Mouse (Mus musculus) embryonic facial prominence, embryonic 14.5 days (tissue): ENCODE measurements around the gene Dand5. TPM values are rescaled to one million over a fixed set of nuclear protein-coding genes. Genes with fewer than 3 reads are reported as not detected.

Source experiments
- ATAC-seq: fragments of 200-750 bp; cut with Nextera tagmentation; 2 replicates; pipeline ENCODE4 v1.8.0; 2017; ENCODE audit warnings: low read depth, moderate number of reproducible peaks, moderate TSS enrichment
- DNase-seq: peaks from one replicate; pipeline ENCODE4 v3.0.0-alpha.2; 2015; ENCODE audit warnings: low spot score
- H3K27ac ChIP-seq: fragments of 300-500 bp; sonication (generic); replicated peaks from 2 replicates; pipeline ENCODE4 v1.5.1; 2014; ENCODE audit warnings: low read depth, mild to moderate bottlenecking, low read length, moderate library complexity
- H3K27me3 ChIP-seq: fragments of 300-500 bp; sonication (generic); replicated peaks from 2 replicates; pipeline ENCODE4 v1.6.1; 2014; ENCODE audit warnings: low read length; ENCODE audit not compliant: control insufficient read depth, insufficient read depth
- H3K36me3 ChIP-seq: fragments of 300-500 bp; sonication (generic); 2 replicates; pipeline ENCODE4 v1.6.1; 2014; ENCODE audit warnings: low read length, mixed read lengths; ENCODE audit not compliant: control insufficient read depth, insufficient read depth
- H3K4me1 ChIP-seq: fragments of 300-500 bp; sonication (generic); 2 replicates; pipeline ENCODE4 v1.6.1; 2014; ENCODE audit warnings: antibody characterized with exemption, low read length; ENCODE audit not compliant: control insufficient read depth, insufficient read depth
- H3K4me2 ChIP-seq: fragments of 300-500 bp; sonication (generic); 2 replicates; pipeline ENCODE4 v1.6.1; 2014; ENCODE audit warnings: low read depth, mild to moderate bottlenecking, low read length, moderate library complexity, mixed read lengths
- H3K4me3 ChIP-seq: fragments of 300-500 bp; sonication (generic); 2 replicates; pipeline ENCODE4 v1.5.1; 2014; ENCODE audit warnings: low read depth, mild to moderate bottlenecking, low read length
- H3K9ac ChIP-seq: fragments of 300-500 bp; sonication (generic); 2 replicates; pipeline ENCODE4 v1.6.1; 2014; ENCODE audit warnings: low read depth, mild to moderate bottlenecking, low read length, moderate library complexity, mixed read lengths
- H3K9me3 ChIP-seq: fragments of 300-500 bp; sonication (generic); 2 replicates; pipeline ENCODE4 v1.6.1; 2016; ENCODE audit warnings: low read length; ENCODE audit not compliant: control insufficient read depth
- WGBS: fragments of 180-500 bp; shearing (Covaris S2); extraction: QIAGEN DNeasy Blood & Tissue Kit; methylation state at CpG from one replicate; pipeline ENCODE4 v1.1.7; 2014; 5-methylcytosine and 5-hydroxymethylcytosine counted together
- polyA plus RNA-seq: library from polyadenylated mRNA; unstranded; fragments of >200 nt; fragmentation: Nextera tagmentation; extraction: Ambion mirVana; gene quantifications from 2 replicates; pipeline ENCODE4 v1.2.1, GENCODE M21; 2014

The Dand5 gene
- polyA plus RNA-seq, 1 experiment from 2014 or later: 5.8 TPM

DNA sequence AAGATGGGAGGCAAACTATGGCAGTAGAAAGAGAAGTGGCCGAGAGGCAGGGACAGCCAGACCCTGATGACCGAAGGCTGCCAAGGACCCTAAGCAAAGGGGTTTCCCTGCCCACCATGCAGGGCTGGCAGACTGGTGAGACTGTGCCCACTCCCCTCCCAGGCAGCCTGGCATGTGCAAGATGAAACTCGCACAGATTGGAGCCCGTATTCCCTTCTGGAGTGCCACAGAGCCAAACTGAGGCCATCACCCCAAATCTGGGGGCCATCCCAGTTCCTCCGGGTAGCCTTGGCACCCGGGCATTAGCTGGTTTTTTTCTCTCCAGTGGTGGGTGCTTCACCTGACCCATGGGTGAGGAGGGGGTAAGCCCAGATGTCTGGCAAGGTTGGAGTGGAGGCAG, 24.7 kb downstream of the Dand5 start:
- H3K4me2 ChIP-seq: peak overlapping the region; percentile 89
- peak overlapping the region; percentile 95 for H3K9ac ChIP-seq
- H3K9me3 ChIP-seq: no peaks in the 10 kb centered on the region
- H3K36me3 ChIP-seq: peaks cover 18% of the 10 kb centered on the region
- WGBS: 83% methylated on average over 5 of the region's 6 CpGs
- H3K4me1 ChIP-seq: peaks cover 44% of the 10 kb centered on the region
- no peak for DNase-seq
- no peak overlapping the region for H3K27ac ChIP-seq
- H3K4me3 ChIP-seq: peak overlapping the region; percentile 71
- no peak for ATAC-seq
- peaks cover 18% of the 10 kb centered on the region for H3K27me3 ChIP-seq

DNA sequence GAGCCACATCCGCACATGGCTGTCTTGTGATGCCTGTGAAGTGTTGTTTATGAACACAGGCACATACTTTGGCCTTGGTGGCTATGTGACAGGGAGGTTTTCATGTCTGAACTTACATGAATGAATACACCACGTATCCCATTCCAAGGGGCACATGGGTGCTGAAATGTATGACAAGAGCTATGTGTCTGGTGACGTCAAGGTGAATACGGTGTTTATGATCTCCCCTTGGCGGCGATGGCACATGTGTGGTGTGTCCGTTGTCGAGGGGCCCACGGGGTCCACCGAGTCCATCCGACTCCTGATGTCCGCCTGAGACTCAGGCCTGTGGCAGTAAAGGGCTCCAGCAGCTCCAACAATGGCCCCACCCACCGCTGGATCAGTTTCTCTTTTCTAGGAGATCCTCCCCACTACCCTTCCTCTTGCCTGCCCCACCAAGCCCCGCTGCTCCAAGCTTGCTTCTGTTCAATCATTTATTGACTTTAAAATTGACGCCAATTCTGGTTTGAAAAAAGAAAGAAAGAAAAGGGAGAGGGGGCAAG, 25.3 kb downstream of the Dand5 start:
- H3K27ac ChIP-seq: no peak overlapping the region
- H3K9ac ChIP-seq: 0 out of 2 replicates have a peak overlapping the region, but pooled peaks have one; percentile 95
- peak overlapping the region; percentile 71; the same call in 1 of the 2 replicates for H3K4me3 ChIP-seq
- H3K4me2 ChIP-seq: peak overlapping the region; percentile 89
- peaks cover 44% of the 10 kb centered on the region for H3K4me1 ChIP-seq
- H3K27me3 ChIP-seq: peaks cover 12% of the 10 kb centered on the region; the same call in 1 of the 2 replicates
- H3K36me3 ChIP-seq: peaks cover 19% of the 10 kb centered on the region
- H3K9me3 ChIP-seq: no peaks in the 10 kb centered on the region
- WGBS: 81% methylated on average over 15 of the region's 15 CpGs
- DNase-seq (no peak), ATAC-seq (no peak)

DNA sequence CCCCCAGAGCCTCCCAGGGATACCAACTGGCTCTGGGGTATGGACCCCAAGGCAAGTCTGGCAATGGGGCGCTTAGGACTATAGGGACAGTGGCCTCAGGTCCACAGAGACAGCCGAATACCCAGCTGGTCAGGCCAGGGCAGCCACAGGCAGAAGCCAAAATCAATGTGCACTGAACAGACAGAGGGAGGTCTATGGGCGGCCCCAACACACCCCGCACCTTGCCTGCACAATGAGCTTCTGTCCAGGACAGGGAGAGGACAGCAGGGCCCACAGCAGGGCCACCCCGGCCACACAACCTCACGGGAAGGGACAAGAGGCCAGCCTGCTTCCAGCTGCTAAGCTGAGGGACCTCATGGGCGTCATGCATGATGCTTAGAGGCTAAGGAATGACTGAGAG, 28.1 kb downstream of the Dand5 start:
- ATAC-seq: no peak
- no peak for DNase-seq
- Histone ChIP-seq H3K27me3 (peaks cover 11% of the 10 kb centered on the region; the same call in 1 of the 2 replicates), H3K4me3 (peak overlapping the region; percentile 13; the same call in 1 of the 2 replicates), H3K27ac (peak overlapping the region; percentile 81), H3K4me1 (peaks cover 59% of the 10 kb centered on the region), H3K9me3 (no peaks in the 10 kb centered on the region), H3K9ac (peak overlapping the region; percentile 43), H3K36me3 (peaks cover 26% of the 10 kb centered on the region), H3K4me2 (peak overlapping the region; percentile 51)
- whole genome bisulfite sequencing: 31% methylated on average over 7 of the region's 7 CpGs

DNA sequence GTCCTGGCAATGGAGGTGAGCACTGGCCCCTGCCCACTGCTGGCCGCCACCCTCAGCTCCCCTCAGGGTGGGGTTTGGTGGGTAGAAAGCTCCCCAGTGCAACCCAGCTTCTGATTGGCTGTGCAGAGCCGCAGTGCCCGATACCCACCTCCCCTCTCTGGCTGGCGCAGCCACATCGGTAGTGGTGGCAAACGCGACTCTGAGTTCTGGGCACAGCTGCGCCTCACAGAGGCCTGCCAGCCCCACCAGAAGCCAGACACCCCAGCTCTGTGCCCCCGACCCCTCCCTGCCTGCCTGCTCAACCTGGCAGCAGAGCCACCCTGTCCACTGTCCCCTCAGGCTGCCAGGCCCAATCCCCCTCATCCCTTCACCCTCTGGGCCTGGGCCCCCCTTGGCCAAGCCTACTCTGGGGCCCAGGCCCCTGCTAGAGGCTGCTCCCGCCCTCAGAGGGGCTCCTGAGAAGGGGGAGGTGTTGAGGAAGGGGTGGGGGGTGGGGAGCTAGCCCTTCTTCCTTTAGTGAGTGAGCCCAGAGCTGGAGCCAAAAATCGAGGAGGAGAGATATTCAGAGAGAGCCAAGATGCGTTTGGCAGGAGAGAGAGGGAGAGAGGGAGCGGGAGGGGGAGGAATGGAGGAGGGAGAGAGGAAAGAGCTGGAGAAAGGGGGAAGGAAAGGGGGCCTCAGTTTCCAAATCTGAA, 28.7 kb downstream of the Dand5 start:
- Histone ChIP-seq H3K27ac (peak overlapping the region; percentile 81), H3K27me3 (peaks cover 13% of the 10 kb centered on the region; the same call in 1 of the 2 replicates), H3K9me3 (no peaks in the 10 kb centered on the region), H3K4me1 (peaks cover 65% of the 10 kb centered on the region), H3K4me3 (peak overlapping the region; percentile 13), H3K36me3 (peaks cover 26% of the 10 kb centered on the region), H3K9ac (peak overlapping the region; percentile 44; the same call in 1 of the 2 replicates), H3K4me2 (peak overlapping the region; percentile 51)
- WGBS: 47% methylated on average over 13 of the region's 13 CpGs
- ATAC-seq (peak; percentile 68), DNase-seq (peak; percentile 94)

DNA sequence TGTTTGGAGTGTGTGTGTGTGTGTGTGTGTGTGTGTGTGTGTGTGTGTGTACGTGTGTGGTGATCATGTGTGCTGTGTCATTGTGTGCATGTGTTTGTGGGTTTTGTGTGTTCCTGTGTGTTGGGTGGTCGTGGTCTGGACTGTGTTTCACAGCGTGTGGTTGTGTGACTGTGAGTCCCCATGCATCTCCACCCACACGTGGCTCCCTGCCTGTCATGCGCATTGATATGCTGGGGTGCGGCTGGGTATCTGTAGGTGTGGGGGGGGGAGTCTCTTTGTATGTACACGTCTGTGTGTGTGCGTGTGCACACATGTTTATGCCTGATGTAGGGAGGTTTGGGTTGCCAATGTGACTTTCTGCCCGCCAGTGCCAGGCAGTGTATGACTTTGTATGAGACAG, 29.5 kb downstream of the Dand5 start:
- ATAC-seq (no peak), DNase-seq (no peak)
- peaks cover 65% of the 10 kb centered on the region for H3K4me1 ChIP-seq
- no peak overlapping the region for H3K4me2 ChIP-seq
- H3K4me3 ChIP-seq: no peak overlapping the region
- H3K9ac ChIP-seq: no peak overlapping the region
- WGBS: 81% methylated on average over 9 of the region's 9 CpGs
- H3K36me3 ChIP-seq: peaks cover 26% of the 10 kb centered on the region
- H3K27me3 ChIP-seq: peaks cover 16% of the 10 kb centered on the region; the same call in 1 of the 2 replicates
- H3K27ac ChIP-seq: no peak overlapping the region
- no peaks in the 10 kb centered on the region for H3K9me3 ChIP-seq

DNA sequence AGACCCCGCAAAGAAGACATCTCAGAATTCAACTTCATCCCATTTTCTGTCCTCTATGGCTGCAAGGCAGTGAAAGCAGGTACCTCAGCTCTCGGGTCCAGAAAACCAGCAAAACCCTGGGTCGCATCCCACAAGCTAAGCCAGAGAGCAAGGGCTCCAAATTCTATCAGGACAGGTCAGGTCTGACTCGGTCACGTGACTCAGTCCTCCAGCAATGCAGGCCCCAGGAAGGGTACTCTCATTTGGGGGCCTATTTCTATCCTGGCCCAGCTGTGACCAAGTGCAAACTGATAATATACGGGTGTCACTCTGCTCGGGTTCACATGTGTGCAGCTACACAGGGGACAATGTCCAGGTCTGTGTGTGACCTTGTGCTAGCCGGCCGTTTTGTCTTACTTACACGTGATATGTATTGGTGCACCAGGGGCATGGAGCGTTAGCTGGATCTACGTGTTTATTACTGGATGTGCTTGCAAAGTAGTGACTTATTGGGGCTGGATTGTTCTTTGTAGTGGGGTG, 30.1 kb downstream of the Dand5 start:
- no peaks in the 10 kb centered on the region for H3K9me3 ChIP-seq
- ATAC-seq (no peak), DNase-seq (no peak)
- H3K9ac ChIP-seq: no peak overlapping the region
- WGBS: 72% methylated on average over 12 of the region's 12 CpGs
- H3K27me3 ChIP-seq: peaks cover 20% of the 10 kb centered on the region; the same call in 1 of the 2 replicates
- H3K4me2 ChIP-seq: no peak overlapping the region
- no peak overlapping the region for H3K27ac ChIP-seq
- peaks cover 65% of the 10 kb centered on the region for H3K4me1 ChIP-seq
- H3K4me3 ChIP-seq: no peak overlapping the region
- H3K36me3 ChIP-seq: peaks cover 20% of the 10 kb centered on the region

DNA sequence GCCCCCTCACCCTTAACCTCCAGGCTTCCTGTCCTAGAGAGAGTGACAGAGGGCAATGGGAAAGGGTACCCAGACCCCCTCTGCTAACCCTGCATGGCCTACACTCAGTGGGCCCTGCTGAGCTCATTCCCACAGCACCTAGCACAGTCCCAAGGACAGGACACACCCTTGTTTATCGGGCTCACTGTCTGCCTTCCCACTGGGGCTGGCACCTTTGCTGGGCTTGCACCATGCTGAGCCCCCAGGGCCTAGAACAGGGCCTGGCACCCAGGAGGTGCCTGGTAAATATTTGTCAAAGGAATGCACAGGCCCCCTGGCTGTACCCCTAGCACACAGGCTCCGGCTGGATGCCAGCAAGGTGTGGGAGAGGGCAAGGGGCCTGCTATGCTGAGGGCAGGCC, 32.1 kb downstream of the Dand5 start:
- Histone ChIP-seq H3K27me3 (peaks cover 33% of the 10 kb centered on the region), H3K4me3 (no peak overlapping the region), H3K9ac (0 out of 2 replicates have a peak overlapping the region, but pooled peaks have one; percentile 16), H3K36me3 (peaks cover 8% of the 10 kb centered on the region; the same call in 1 of the 2 replicates), H3K27ac (no peak overlapping the region), H3K4me1 (peaks cover 75% of the 10 kb centered on the region), H3K4me2 (no peak overlapping the region), H3K9me3 (no peaks in the 10 kb centered on the region)
- 76% methylated on average over 2 of the region's 2 CpGs for WGBS
- ATAC-seq (no peak), DNase-seq (no peak)

DNA sequence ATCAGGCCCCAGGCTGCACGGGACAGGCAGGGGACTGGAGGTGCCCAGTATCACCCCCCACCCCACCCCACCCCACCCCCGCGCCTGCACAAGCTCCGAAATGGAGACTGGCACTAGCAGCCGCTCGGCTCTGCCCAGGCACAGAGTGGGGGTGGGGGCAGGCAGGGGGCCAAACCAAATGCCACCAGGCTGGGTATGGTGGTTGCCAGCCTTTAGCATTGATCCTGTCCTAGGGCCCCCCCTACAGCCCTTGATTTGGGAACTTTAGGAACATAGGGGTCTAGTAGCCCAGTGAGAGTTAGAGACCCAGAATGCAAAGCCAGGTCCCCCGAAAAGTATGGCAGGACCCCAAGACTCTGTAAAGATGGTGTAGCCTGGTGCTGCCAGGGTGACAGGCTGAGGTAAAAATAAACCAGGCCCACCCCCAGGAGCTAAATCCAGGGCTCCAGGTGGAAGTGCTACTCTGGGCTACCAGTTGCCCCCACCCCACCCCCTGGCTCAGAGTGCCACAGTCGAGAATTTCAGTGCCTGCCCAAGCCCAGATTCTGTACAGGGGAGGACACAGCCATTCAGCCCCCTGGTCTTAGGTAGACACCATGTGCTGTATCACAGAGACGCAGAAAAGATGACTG, 32.7 kb downstream of the Dand5 start:
- WGBS: 78% methylated on average over 5 of the region's 9 CpGs
- no peaks in the 10 kb centered on the region for H3K9me3 ChIP-seq
- H3K27ac ChIP-seq: peak overlapping the region; percentile 65
- peaks cover 8% of the 10 kb centered on the region; the same call in 1 of the 2 replicates for H3K36me3 ChIP-seq
- peaks cover 39% of the 10 kb centered on the region for H3K27me3 ChIP-seq
- 0 out of 2 replicates have a peak overlapping the region, but pooled peaks have one; percentile 16 for H3K9ac ChIP-seq
- H3K4me1 ChIP-seq: peaks cover 75% of the 10 kb centered on the region
- DNase-seq (no peak), ATAC-seq (no peak)
- H3K4me2 ChIP-seq: peak overlapping the region; percentile 30; the same call in 1 of the 2 replicates
- H3K4me3 ChIP-seq: no peak overlapping the region
